Mouse (Mus musculus) CH12.LX (cell line): ENCODE results near the gene Car1.
"Not testable (repeated sequence)": the region's sequence is repeated elsewhere in the genome, so short reads cannot be mapped to it uniquely, and the experiment has no call there.

Experiments used
- CHD1 ChIP-seq: IDR thresholded peaks from 2 replicates; pipeline ENCODE4 v1.6.1; 2012; ENCODE audit warnings: low read depth, low read length, improper control_type of control experiment, inconsistent platforms
- CTCF ChIP-seq, 2 experiments: IDR thresholded peaks in 1 of 2; conservative IDR thresholded peaks in 1 of 2; 2 replicates each; pipeline ENCODE4 v1.5.1; 2011 to 2012; ENCODE audit warnings: low read depth in 2 of 2, low read length in 2 of 2, improper control_type of control experiment in 1 of 2, inconsistent platforms in 1 of 2, mild to moderate bottlenecking in 1 of 2, moderate library complexity in 1 of 2
- ELF1 ChIP-seq: IDR thresholded peaks from 2 replicates; pipeline ENCODE4 v1.6.1; 2014; ENCODE audit warnings: low read depth, mild to moderate bottlenecking, inconsistent platforms, low read length, improper control_type of control experiment
- MAFK ChIP-seq: IDR thresholded peaks from 2 replicates; pipeline ENCODE4 v1.6.1; 2011; ENCODE audit warnings: low read length, improper control_type of control experiment; ENCODE audit not compliant: insufficient replicate concordance
- MAZ ChIP-seq: IDR thresholded peaks from 2 replicates; pipeline ENCODE4 v1.6.1; 2012; ENCODE audit warnings: low read depth, mild to moderate bottlenecking, inconsistent platforms, low read length, improper control_type of control experiment, moderate library complexity
- POLR2A ChIP-seq: IDR thresholded peaks from 2 replicates; pipeline ENCODE4 v1.6.1; 2011; ENCODE audit warnings: low read depth, mild to moderate bottlenecking, improper control_type of control experiment, low read length
- RCOR1 ChIP-seq: conservative IDR thresholded peaks from 2 replicates; pipeline ENCODE4 v1.6.1; 2012; ENCODE audit warnings: low read depth, mild to moderate bottlenecking, inconsistent platforms, low read length, improper control_type of control experiment
- ZC3H11A ChIP-seq: IDR thresholded peaks from 2 replicates; pipeline ENCODE4 v1.6.1; 2012; ENCODE audit warnings: low read depth, mild to moderate bottlenecking, inconsistent platforms, low read length, improper control_type of control experiment
- ZMIZ1 ChIP-seq: IDR thresholded peaks from 2 replicates; pipeline ENCODE4 v1.6.1; 2012; ENCODE audit warnings: low read depth, mild to moderate bottlenecking, inconsistent platforms, low read length, improper control_type of control experiment

GRCm38 (mm10) chr3:14815396-14815795 is 7.2 kb upstream of the Car1 start:
- TF ChIP-seq ZC3H11A; POLR2A; RCOR1; CTCF (conservative IDR thresholded peaks at IDR 0.05 in 1 of 2, IDR thresholded peaks at IDR 0.05 in 1 of 2; ENCODE audit: low read depth in 2 of 2, low read length in 2 of 2); ELF1; MAFK; ZMIZ1; CHD1; MAZ: not testable (repeated sequence)
